Mouse (Mus musculus) bone marrow macrophage, adult 2 months (primary cell): ENCODE data around the gene Smc5. TPM values are rescaled to one million over a fixed set of nuclear protein-coding genes. Genes with fewer than 3 reads are reported as not detected.

Source experiments
- H3K27ac ChIP-seq: 2 replicates; pipeline ENCODE4 v1.5.1; 2012; ENCODE audit warnings: low read depth, low read length; ENCODE audit not compliant: insufficient read depth
- H3K4me1 ChIP-seq: 2 replicates; pipeline ENCODE4 v1.6.1; 2012; ENCODE audit warnings: low read length; ENCODE audit not compliant: control insufficient read depth, insufficient read depth
- H3K4me3 ChIP-seq: 2 replicates; pipeline ENCODE4 v1.5.1; 2012; ENCODE audit warnings: mild to moderate bottlenecking, low read length, moderate library complexity; ENCODE audit not compliant: insufficient read depth
- CTCF ChIP-seq: IDR thresholded peaks from 2 replicates; pipeline ENCODE4 v1.5.1; 2012; ENCODE audit warnings: low read depth, mild to moderate bottlenecking, low read length, moderate library complexity
- POLR2A ChIP-seq: IDR thresholded peaks from 2 replicates; pipeline ENCODE4 v1.6.1; 2012; ENCODE audit warnings: mild to moderate bottlenecking, low read depth, low read length, borderline replicate concordance
- polyA plus RNA-seq: library from polyadenylated mRNA; stranded (reverse); fragments of >200 nt; gene quantifications from 2 replicates; pipeline ENCODE4 v1.2.4, GENCODE M21; 2012; ENCODE audit not compliant: missing spikeins, insufficient read depth, insufficient read length

Smc5 gene
- polyA plus RNA-seq, 1 experiment = 48.9 TPM

GRCm38 (mm10) chr19:23170476-23170875, 103.2 kb downstream of the Smc5 start:
- H3K4me1 ChIP-seq = no peaks in the 10 kb centered on the region
- TF ChIP-seq CTCF (no peak), POLR2A (no peak)

GRCm38 (mm10) chr19:23169659-23170050, 104.0 kb downstream of the Smc5 start:
- no peak overlapping the region for H3K4me3 ChIP-seq
- no peaks in the 10 kb centered on the region for H3K4me1 ChIP-seq
- no peak for TF ChIP-seq POLR2A
- no peak for TF ChIP-seq CTCF
- no peak overlapping the region for H3K27ac ChIP-seq

More at GRCm38 (mm10) chr19:23170476-23170875, 103.2 kb downstream of the Smc5 start:
- Histone ChIP-seq H3K4me3 (no peak overlapping the region), H3K27ac (no peak overlapping the region)

DNA sequence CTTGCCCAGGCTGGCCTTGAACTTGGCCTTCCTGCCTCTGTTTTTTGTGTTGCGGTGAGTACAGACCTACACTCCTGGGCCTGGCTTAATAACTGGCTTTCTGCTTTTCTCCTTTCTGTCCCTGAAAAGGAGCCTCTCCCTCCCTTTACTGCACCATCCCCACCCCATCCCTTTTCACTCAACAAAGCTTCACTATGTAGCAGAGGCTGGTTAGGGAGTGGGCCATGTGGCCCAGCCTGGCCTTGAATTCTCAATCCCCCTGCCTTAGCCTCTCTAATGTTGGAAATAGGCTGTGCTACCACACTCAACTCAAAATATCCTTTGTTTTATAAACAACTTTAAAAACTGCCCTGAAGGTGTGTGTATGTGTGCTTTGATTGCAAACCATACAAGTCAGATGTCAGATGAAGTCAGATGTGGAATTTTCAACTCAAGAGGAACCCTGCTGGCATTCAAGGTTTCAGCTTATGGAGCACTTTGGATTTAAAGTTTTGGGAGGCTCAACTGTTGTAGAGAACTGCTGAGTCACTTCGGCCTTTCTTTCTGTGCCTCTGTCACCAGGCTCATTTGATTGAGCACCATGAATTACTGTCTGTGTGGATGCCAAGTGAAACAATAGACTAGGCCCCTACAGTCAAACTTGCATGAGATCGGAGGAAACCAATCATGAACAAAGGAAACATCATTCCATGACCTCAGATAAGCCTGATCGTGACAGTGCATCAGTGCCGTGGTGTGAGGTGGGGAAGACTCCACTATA, 104.6 kb downstream of the Smc5 start:
- TF ChIP-seq CTCF (no peak), POLR2A (no peak)
- Histone ChIP-seq H3K4me1 (no peaks in the 10 kb centered on the region), H3K27ac (no peak overlapping the region), H3K4me3 (no peak overlapping the region)

GRCm38 (mm10) chr19:23166550-23167284, 107.0 kb downstream of the Smc5 start:
- no peak overlapping the region for H3K4me3 ChIP-seq
- TF ChIP-seq POLR2A (no peak), CTCF (no peak)
- no peak overlapping the region for H3K27ac ChIP-seq
- no peaks in the 10 kb centered on the region for H3K4me1 ChIP-seq

DNA sequence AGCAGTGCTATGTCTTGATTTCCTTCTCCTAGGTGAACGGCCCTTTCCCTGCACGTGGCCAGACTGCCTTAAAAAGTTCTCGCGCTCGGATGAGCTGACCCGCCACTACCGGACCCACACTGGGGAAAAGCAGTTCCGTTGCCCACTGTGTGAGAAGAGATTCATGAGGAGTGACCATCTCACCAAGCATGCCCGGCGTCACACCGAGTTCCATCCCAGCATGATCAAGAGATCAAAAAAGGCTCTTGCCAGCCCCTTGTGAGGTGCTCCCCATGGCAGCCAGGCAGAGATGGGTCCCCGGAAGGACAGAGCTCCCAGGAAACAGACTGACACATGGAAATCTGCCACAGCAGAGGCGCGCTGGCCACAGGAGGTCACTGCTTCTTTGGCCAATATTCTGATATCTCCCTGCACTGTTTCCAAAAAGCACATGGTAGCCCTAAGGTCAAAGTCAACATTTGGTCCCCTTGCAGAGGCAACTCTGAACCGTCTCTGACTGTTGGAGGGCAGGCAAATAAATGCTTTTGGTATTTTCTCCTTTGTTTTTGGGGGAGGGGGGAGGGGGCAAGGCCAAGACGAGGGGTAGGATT, 109.0 kb downstream of the Smc5 start:
- H3K4me3 ChIP-seq = no peak overlapping the region
- no peak overlapping the region for H3K27ac ChIP-seq
- TF ChIP-seq CTCF (no peak), POLR2A (no peak)
- no peaks in the 10 kb centered on the region for H3K4me1 ChIP-seq

GRCm38 (mm10) chr19:23163361-23163760, 110.3 kb downstream of the Smc5 start:
- no peak overlapping the region for H3K27ac ChIP-seq
- no peaks in the 10 kb centered on the region for H3K4me1 ChIP-seq
- TF ChIP-seq POLR2A = no peak
- TF ChIP-seq CTCF = no peak
- no peak overlapping the region for H3K4me3 ChIP-seq

DNA sequence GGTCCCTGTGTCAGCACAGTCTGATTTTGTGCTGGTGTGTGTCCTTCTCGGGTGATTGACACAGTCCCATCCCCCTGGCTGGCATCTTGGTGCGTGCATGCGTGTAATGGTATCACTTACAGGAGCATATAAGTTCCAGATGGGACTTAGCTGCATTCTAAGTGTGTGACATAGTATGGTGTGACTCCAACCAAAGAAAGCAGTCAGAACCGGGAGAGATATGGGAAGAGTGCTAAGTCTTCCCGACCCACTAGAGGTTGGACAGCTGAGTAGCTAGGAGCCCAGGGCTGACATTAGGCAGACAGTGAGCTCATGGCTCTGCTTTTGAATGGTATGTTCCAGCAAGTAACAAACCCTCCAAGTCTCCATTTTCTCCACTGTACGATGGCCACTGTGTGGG, 110.8 kb downstream of the Smc5 start:
- Histone ChIP-seq H3K4me1 (no peaks in the 10 kb centered on the region), H3K27ac (no peak overlapping the region), H3K4me3 (no peak overlapping the region)
- TF ChIP-seq CTCF = no peak
- no peak for TF ChIP-seq POLR2A

- no peak overlapping the region for H3K27ac ChIP-seq
- TF ChIP-seq POLR2A (no peak), CTCF (no peak)
- H3K4me3 ChIP-seq = no peak overlapping the region
- no peaks in the 10 kb centered on the region for H3K4me1 ChIP-seq
These were observed 111.3 kb downstream of the Smc5 start for GRCm38 (mm10) chr19:23162387-23162809.

DNA sequence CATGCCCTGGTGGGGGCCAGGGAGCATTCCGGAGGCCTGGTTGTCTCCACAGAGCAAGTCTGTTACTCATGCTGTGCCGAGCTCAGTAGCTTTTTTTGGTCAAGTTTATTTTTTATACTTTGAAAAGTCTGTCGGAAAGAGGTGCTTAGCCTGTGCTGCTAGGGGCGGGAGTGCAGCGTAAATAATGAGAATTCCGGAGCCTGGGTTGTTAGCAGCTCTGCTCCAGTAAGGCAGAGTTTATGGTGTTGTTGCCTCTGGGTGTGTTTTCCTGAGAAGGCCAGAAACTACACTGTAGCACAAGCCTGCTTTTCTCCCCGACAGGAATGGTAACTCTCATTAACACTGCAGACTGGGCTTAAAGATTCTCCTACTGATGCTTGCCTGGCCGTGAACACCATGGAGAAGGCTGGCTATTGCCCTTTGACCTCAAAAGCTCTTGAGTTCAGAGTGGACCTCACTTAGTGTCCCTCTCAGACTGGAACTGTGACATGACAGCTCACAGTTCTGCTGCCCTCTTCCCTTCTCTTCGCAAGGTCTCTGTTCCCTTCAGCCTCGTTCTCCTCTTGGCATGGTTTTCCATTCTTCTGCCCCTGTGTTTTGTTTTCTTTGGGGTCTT, 113.8 kb downstream of the Smc5 start:
- no peak for TF ChIP-seq POLR2A
- no peak for TF ChIP-seq CTCF
- H3K27ac ChIP-seq = no peak overlapping the region
- no peaks in the 10 kb centered on the region for H3K4me1 ChIP-seq
- H3K4me3 ChIP-seq = no peak overlapping the region

Other genes with a start within 250 kb of the Smc5 start
- gene Klf9, start 132.7 kb downstream of the Smc5 start, polyA plus RNA-seq = 6.8 and 8.0 TPM in 2 replicates
- gene Mamdc2, start 174.5 kb upstream of the Smc5 start, polyA plus RNA-seq = 3.4 and 3.8 TPM in 2 replicates